Mouse (Mus musculus) adrenal gland, adult 18-20 months (tissue): Measurements from ENCODE around the gene Jdp2. TPM values are rescaled to one million over a fixed set of nuclear protein-coding genes. Genes with fewer than 3 reads are reported as not detected.
A peak's percentile ranks its signal among the peaks of the same experiment; 100 is the strongest.

Experiments
- DNase-seq, 2 experiments: peaks; one replicate each; pipeline ENCODE4 v3.0.0; 2021 to 2022; ENCODE audit warnings: low spot score in 2 of 2
- long read RNA-seq, 2 experiments: library from polyadenylated mRNA; stranded (forward); transcript quantifications; one replicate each; pipeline ENCODE4 v2.0.0; 2021
- total RNA-seq, 2 experiments: library from RNA; stranded (reverse); gene quantifications; 1 replicate in 1 of 2; 2 replicates in 1 of 2; pipeline ENCODE4 v1.2.3; 2021

The Jdp2 gene
- total RNA-seq: 10 to 100 TPM; 18.4 to 23.4 TPM
- long read RNA-seq, experiment 1, transcript Jdp2-201 (4 exons, 1,643 nt): major isoform, 17 of 21 reads
- long read RNA-seq, experiment 1, partial matches to known transcripts: 1 of 21 reads
- long read RNA-seq, experiment 1, other reads (novel, unspliced or antisense): 0 of 21 reads
- long read RNA-seq, experiment 2, transcript Jdp2-201 (4 exons, 1,643 nt): major isoform, 26 of 36 reads
- long read RNA-seq, experiment 2, transcript Jdp2-203 (4 exons, 1,645 nt): minor isoform, 8 of 36 reads
- long read RNA-seq, experiment 2, partial matches to known transcripts: 0 of 36 reads
- long read RNA-seq, experiment 2, other reads (novel, unspliced or antisense): 2 of 36 reads

- peak; percentile 90 to 94 for DNase-seq
Observed at GRCm38 (mm10) chr12:85598611-85599477, at the start of gene Jdp2. Jdp2 (plus strand) TSS chr12:85599027.

GRCm38 (mm10) chr12:85549661-85550060 is 49.2 kb upstream of the Jdp2 start:
- DNase-seq: no peak

- DNase-seq: no peak
Observed at GRCm38 (mm10) chr12:85550435-85550834, 48.4 kb upstream of the Jdp2 start.

GRCm38 (mm10) chr12:85559299-85559698 is 39.5 kb upstream of the Jdp2 start:
- DNase-seq: no peak

GRCm38 (mm10) chr12:85565441-85565840 is 33.4 kb upstream of the Jdp2 start:
- DNase-seq: no peak

GRCm38 (mm10) chr12:85568298-85568697 is 30.5 kb upstream of the Jdp2 start:
- DNase-seq: no peak

GRCm38 (mm10) chr12:85569393-85570157 is 29.3 kb upstream of the Jdp2 start:
- DNase-seq: no peak

GRCm38 (mm10) chr12:85570158-85570540 is 28.7 kb upstream of the Jdp2 start:
- no peak for DNase-seq

- DNase-seq: peak in 1 of 2 experiments; percentile 37
Observed at GRCm38 (mm10) chr12:85571312-85571711, 27.5 kb upstream of the Jdp2 start.

GRCm38 (mm10) chr12:85572047-85572475 is 26.8 kb upstream of the Jdp2 start:
- DNase-seq: peak; percentile 33 to 36

- DNase-seq: no peak
Observed at GRCm38 (mm10) chr12:85574806-85575495, 23.9 kb upstream of the Jdp2 start.

GRCm38 (mm10) chr12:85575496-85575840 is 23.4 kb upstream of the Jdp2 start:
- no peak for DNase-seq

- no peak for DNase-seq
Observed at GRCm38 (mm10) chr12:85581261-85582066, 17.4 kb upstream of the Jdp2 start.

GRCm38 (mm10) chr12:85582067-85582316 is 16.8 kb upstream of the Jdp2 start:
- DNase-seq: no peak

GRCm38 (mm10) chr12:85585761-85586258 is 13.0 kb upstream of the Jdp2 start:
- DNase-seq: no peak

- no peak for DNase-seq
Observed at GRCm38 (mm10) chr12:85589870-85590382, 8.9 kb upstream of the Jdp2 start.

GRCm38 (mm10) chr12:85592943-85593342 is 5.9 kb upstream of the Jdp2 start:
- DNase-seq: no peak

- no peak for DNase-seq
Observed at GRCm38 (mm10) chr12:85594390-85594789, 4.4 kb upstream of the Jdp2 start.

- no peak for DNase-seq
Observed at GRCm38 (mm10) chr12:85598053-85598452, 774 bp upstream of the Jdp2 start.
